Mouse (Mus musculus) MEL (cell line): Measurements from ENCODE around the gene Osbp2. TPM values are rescaled to one million over a fixed set of nuclear protein-coding genes. Genes with fewer than 3 reads are reported as not detected.

Experiments
- DNase-seq: peaks from one replicate; pipeline ENCODE4 v3.0.0; 2011; ENCODE audit warnings: low read depth, low spot score
- H3K27ac ChIP-seq: 2 replicates; pipeline ENCODE4 v1.5.1; 2012; ENCODE audit warnings: low read depth, mild to moderate bottlenecking, control low read depth, low read length, moderate library complexity; ENCODE audit not compliant: control insufficient read depth
- H3K27me3 ChIP-seq, 2 experiments: fragments of 150-350 bp in 1 of 2; sonication (generic) in 1 of 2; 2 replicates each; pipeline ENCODE4 v1.6.1; 2012; ENCODE audit warnings: low read length in 2 of 2, mild to moderate bottlenecking in 2 of 2, improper control_type of control experiment in 1 of 2, moderate library complexity in 1 of 2; ENCODE audit not compliant: insufficient read depth in 2 of 2, control insufficient read depth in 1 of 2
- H3K36me3 ChIP-seq, 2 experiments: 2 replicates each; pipeline ENCODE4 v1.6.1; 2012 to 2014; ENCODE audit warnings: low read length in 2 of 2, improper control_type of control experiment in 1 of 2, inconsistent platforms in 1 of 2, mild to moderate bottlenecking in 1 of 2; ENCODE audit not compliant: insufficient read depth in 2 of 2, control insufficient read depth in 1 of 2
- H3K4me1 ChIP-seq, 2 experiments: fragments of 150-350 bp in 1 of 2; sonication (generic) in 1 of 2; 2 replicates each; pipeline ENCODE4 v1.6.1; 2012; ENCODE audit warnings: low read length in 2 of 2, improper control_type of control experiment in 1 of 2, mild to moderate bottlenecking in 1 of 2; ENCODE audit not compliant: insufficient read depth in 2 of 2, control insufficient read depth in 1 of 2
- H3K4me3 ChIP-seq, 2 experiments: fragments of 150-350 bp in 1 of 2; sonication (generic) in 1 of 2; 2 replicates each; pipeline ENCODE4 v1.5.1; 2012; ENCODE audit warnings: low read depth in 2 of 2, low read length in 2 of 2, mild to moderate bottlenecking in 2 of 2, moderate library complexity in 2 of 2, control low read depth in 1 of 2, improper control_type of control experiment in 1 of 2; ENCODE audit not compliant: control insufficient read depth in 1 of 2, insufficient read depth in 1 of 2
- H3K79me2 ChIP-seq: 2 replicates; pipeline ENCODE4 v1.6.1; 2012; ENCODE audit warnings: mild to moderate bottlenecking, low read length, moderate library complexity; ENCODE audit not compliant: control insufficient read depth, poor library complexity, insufficient read depth
- H3K9ac ChIP-seq: 2 replicates; pipeline ENCODE4 v1.6.1; 2012; ENCODE audit warnings: low read depth, mild to moderate bottlenecking, control low read depth, low read length, moderate library complexity; ENCODE audit not compliant: control insufficient read depth, poor library complexity, severe bottlenecking
- H3K9me3 ChIP-seq: fragments of 150-350 bp; sonication (generic); replicated peaks from 2 replicates; pipeline ENCODE4 v1.6.1; 2012; ENCODE audit warnings: mild to moderate bottlenecking, low read length, improper control_type of control experiment, moderate library complexity; ENCODE audit not compliant: insufficient read depth
- CTCF ChIP-seq, 3 experiments: IDR thresholded peaks in 2 of 3; conservative IDR thresholded peaks in 1 of 3; 2 replicates each; pipeline ENCODE4 v1.5.1; 2011 to 2012; ENCODE audit warnings: low read length in 3 of 3, low read depth in 2 of 3, mild to moderate bottlenecking in 2 of 3, improper control_type of control experiment in 1 of 3, inconsistent platforms in 1 of 3, mixed read lengths in 1 of 3, moderate library complexity in 1 of 3; ENCODE audit not compliant: control insufficient read depth in 1 of 3, insufficient read depth in 1 of 3, poor library complexity in 1 of 3, severe bottlenecking in 1 of 3
- E2F4 ChIP-seq: IDR thresholded peaks from 2 replicates; pipeline ENCODE4 v1.6.1; 2011; ENCODE audit warnings: low read depth, low read length, improper control_type of control experiment, borderline replicate concordance
- EP300 ChIP-seq, 2 experiments: IDR thresholded peaks; 2 replicates each; pipeline ENCODE4 v1.6.1; 2011; ENCODE audit warnings: improper control_type of control experiment in 2 of 2, low read length in 2 of 2, low read depth in 1 of 2, mild to moderate bottlenecking in 1 of 2
- ETS1 ChIP-seq: IDR thresholded peaks from 2 replicates; pipeline ENCODE4 v1.6.1; 2012; ENCODE audit warnings: low read depth, mild to moderate bottlenecking, inconsistent platforms, low read length, improper control_type of control experiment, moderate library complexity
- GABPA ChIP-seq: IDR thresholded peaks from 2 replicates; pipeline ENCODE4 v1.6.1; 2012; ENCODE audit warnings: low read depth, mild to moderate bottlenecking, inconsistent platforms, low read length, improper control_type of control experiment, moderate library complexity
- GATA1 ChIP-seq: IDR thresholded peaks from 2 replicates; pipeline ENCODE4 v1.6.1; 2011; ENCODE audit warnings: low read depth, low read length, improper control_type of control experiment
- HCFC1 ChIP-seq: IDR thresholded peaks from 2 replicates; pipeline ENCODE4 v1.6.1; 2012; ENCODE audit warnings: low read depth, mild to moderate bottlenecking, inconsistent platforms, low read length, improper control_type of control experiment, moderate library complexity
- KAT2A ChIP-seq: conservative IDR thresholded peaks from 2 replicates; pipeline ENCODE4 v1.6.1; 2012; ENCODE audit warnings: low read depth, low read length, improper control_type of control experiment, inconsistent platforms
- MAX ChIP-seq: IDR thresholded peaks from 2 replicates; pipeline ENCODE4 v1.6.1; 2011; ENCODE audit warnings: low read length, improper control_type of control experiment
- MAZ ChIP-seq: IDR thresholded peaks from 2 replicates; pipeline ENCODE4 v1.6.1; 2012; ENCODE audit warnings: low read depth, mild to moderate bottlenecking, inconsistent platforms, low read length, improper control_type of control experiment
- MXI1 ChIP-seq: IDR thresholded peaks from 2 replicates; pipeline ENCODE4 v1.6.1; 2011; ENCODE audit warnings: mild to moderate bottlenecking, low read depth, low read length, improper control_type of control experiment
- MYC ChIP-seq: IDR thresholded peaks from 2 replicates; pipeline ENCODE4 v1.6.1; 2011; ENCODE audit warnings: low read depth, mild to moderate bottlenecking, low read length, improper control_type of control experiment, moderate library complexity
- NELFE ChIP-seq: IDR thresholded peaks from 2 replicates; pipeline ENCODE4 v1.6.1; 2011; ENCODE audit warnings: low read depth, low read length, improper control_type of control experiment
- NRF1 ChIP-seq: IDR thresholded peaks from 2 replicates; pipeline ENCODE4 v1.6.1; 2014; ENCODE audit warnings: low read depth, mild to moderate bottlenecking, inconsistent platforms, low read length, improper control_type of control experiment, moderate library complexity; ENCODE audit not compliant: poor library complexity, insufficient read depth, severe bottlenecking
- POLR2AphosphoS5 ChIP-seq: IDR thresholded peaks from 2 replicates; pipeline ENCODE4 v1.6.1; 2012; ENCODE audit warnings: low read depth, borderline replicate concordance, mild to moderate bottlenecking, inconsistent platforms, low read length, moderate library complexity, mixed read lengths
- RAD21 ChIP-seq: IDR thresholded peaks from 2 replicates; pipeline ENCODE4 v1.6.1; 2011; ENCODE audit warnings: mild to moderate bottlenecking, low read depth, low read length, improper control_type of control experiment
- SMC3 ChIP-seq: IDR thresholded peaks from 2 replicates; pipeline ENCODE4 v1.6.1; 2011; ENCODE audit warnings: low read depth, low read length, improper control_type of control experiment
- TAL1 ChIP-seq: IDR thresholded peaks from 2 replicates; pipeline ENCODE4 v1.6.1; 2012; ENCODE audit warnings: mild to moderate bottlenecking, inconsistent platforms, low read length, moderate library complexity, mixed read lengths
- TBP ChIP-seq: IDR thresholded peaks from 2 replicates; pipeline ENCODE4 v1.8.0; 2011; ENCODE audit warnings: low read depth, low read length, improper control_type of control experiment
- TCF12 ChIP-seq: IDR thresholded peaks from 2 replicates; pipeline ENCODE4 v1.6.1; 2014; ENCODE audit warnings: low read depth, mild to moderate bottlenecking, inconsistent platforms, low read length, improper control_type of control experiment, moderate library complexity
- UBTF ChIP-seq: IDR thresholded peaks from 2 replicates; pipeline ENCODE4 v1.6.1; 2012; ENCODE audit warnings: low read depth, mild to moderate bottlenecking, inconsistent platforms, low read length, improper control_type of control experiment, moderate library complexity, borderline replicate concordance; ENCODE audit not compliant: insufficient read depth
- USF1 ChIP-seq: IDR thresholded peaks from 2 replicates; pipeline ENCODE4 v1.6.1; 2014; ENCODE audit warnings: low read depth, mild to moderate bottlenecking, inconsistent platforms, low read length, improper control_type of control experiment, moderate library complexity
- ZC3H11A ChIP-seq: IDR thresholded peaks from 2 replicates; pipeline ENCODE4 v1.6.1; 2012; ENCODE audit warnings: low read depth, mild to moderate bottlenecking, inconsistent platforms, low read length, improper control_type of control experiment
- ZKSCAN1 ChIP-seq: IDR thresholded peaks from 2 replicates; pipeline ENCODE4 v1.6.1; 2012; ENCODE audit warnings: low read depth, mild to moderate bottlenecking, inconsistent platforms, low read length, improper control_type of control experiment, moderate library complexity
- ZMIZ1 ChIP-seq: IDR thresholded peaks from 2 replicates; pipeline ENCODE4 v1.6.1; 2012; ENCODE audit warnings: low read depth, mild to moderate bottlenecking, inconsistent platforms, low read length, improper control_type of control experiment, moderate library complexity
- polyA plus RNA-seq, 2 experiments: library from polyadenylated mRNA; stranded (reverse) in 1 of 2; unstranded in 1 of 2; fragments of >175 nt in 1 of 2; fragments of >200 nt in 1 of 2; gene quantifications; 2 replicates each; pipeline versions ENCODE4 v1.2.1 to v1.2.4; 2012; ENCODE audit warnings: low replicate concordance in 2 of 2, low read depth in 1 of 2; ENCODE audit not compliant: insufficient read length in 2 of 2, insufficient read depth in 1 of 2, missing spikeins in 1 of 2
- total RNA-seq: library from RNA; depleted of rRNA; stranded (reverse); fragments of 300-350 nt; gene quantifications from 2 replicates; pipeline ENCODE4 v1.2.3, GENCODE M21; 2012

The Osbp2 gene
- total and polyA plus RNA-seq, 3 experiments = 0.04 TPM; not detected in 2

DNA sequence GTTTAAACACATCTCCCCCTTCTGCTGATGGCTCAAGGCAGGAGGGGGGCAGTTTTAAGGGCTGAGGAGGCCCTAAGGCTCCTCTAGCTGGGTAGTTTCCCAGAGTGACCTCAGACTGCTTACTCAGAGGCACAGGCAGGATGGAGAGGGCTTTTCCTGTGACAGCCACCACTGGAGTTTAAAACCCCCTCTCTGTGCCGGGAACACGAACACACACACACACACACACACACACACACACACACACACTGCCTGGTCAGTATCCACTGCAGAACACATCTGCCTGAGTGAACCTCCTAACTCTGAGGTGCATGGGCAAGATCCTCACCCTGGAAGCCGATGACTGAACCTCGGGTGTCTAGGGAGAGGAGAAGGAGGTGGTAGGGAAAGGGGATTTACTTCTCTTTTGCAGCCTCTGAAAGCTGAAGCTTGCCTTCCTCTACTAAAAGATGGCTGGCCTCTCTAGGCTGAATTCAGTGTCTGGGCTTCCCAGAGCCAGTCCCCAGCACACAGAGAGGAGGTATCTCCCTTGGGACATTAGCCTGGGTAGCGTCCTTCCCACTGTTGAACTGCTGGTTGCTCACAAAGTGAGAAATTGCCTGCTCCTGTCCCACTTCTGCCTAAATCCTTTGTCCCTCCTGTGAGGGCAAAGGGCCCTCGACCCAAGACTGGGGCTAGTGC lies 89.8 kb downstream of the Osbp2 start:
- H3K4me3 ChIP-seq = no peak overlapping the region
- H3K9me3 ChIP-seq = no peaks in the 10 kb centered on the region
- no peak for DNase-seq
- no peaks in the 10 kb centered on the region for H3K36me3 ChIP-seq
- no peaks in the 10 kb centered on the region for H3K4me1 ChIP-seq
- no peak overlapping the region for H3K27ac ChIP-seq
- H3K9ac ChIP-seq = no peak overlapping the region
- 0 out of 4 replicates have a peak, but pooled peaks cover 0 to 2% of the 10 kb centered on the region in 2 experiments for H3K27me3 ChIP-seq
- no peak for TF ChIP-seq EP300 (IDR thresholded peaks at IDR 0.05; ENCODE audit: low read depth in 1 of 2, low read length in 2 of 2)
- TF ChIP-seq MAX = no peak
- TF ChIP-seq KAT2A = no peak
- TF ChIP-seq ZMIZ1 = no peak
- TF ChIP-seq NRF1 = no peak
- TF ChIP-seq USF1 = no peak
- no peak for TF ChIP-seq HCFC1
- TF ChIP-seq GABPA = no peak
- no peak for TF ChIP-seq SMC3
- TF ChIP-seq TCF12 = no peak
- H3K79me2 ChIP-seq = no peaks in the 10 kb centered on the region

DNA sequence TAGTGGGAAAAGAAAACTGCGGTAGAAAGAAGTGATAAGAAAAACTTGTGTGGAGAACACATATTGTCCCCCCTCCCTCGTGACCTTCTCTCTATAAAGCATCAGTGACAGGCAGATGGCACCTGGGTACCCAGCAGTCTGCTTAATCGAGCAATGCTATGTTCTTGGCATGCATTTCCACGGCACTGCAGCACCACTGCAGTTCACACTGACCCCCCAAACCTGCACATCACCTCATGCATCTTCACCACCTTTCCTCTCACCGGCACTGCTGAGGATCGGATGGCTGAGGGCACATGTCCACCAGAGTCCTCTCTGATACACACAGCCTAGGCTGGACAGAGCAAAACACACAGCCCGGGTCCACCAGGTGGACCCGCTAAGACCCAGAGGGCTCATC lies 90.6 kb downstream of the Osbp2 start:
- H3K27ac ChIP-seq = no peak overlapping the region

GRCm38 (mm10) chr11:3771348-3771747 lies 92.4 kb downstream of the Osbp2 start:
- no peaks in the 10 kb centered on the region for H3K9me3 ChIP-seq
- H3K4me3 ChIP-seq = no peak overlapping the region
- TF ChIP-seq E2F4 (no peak), TAL1 (no peak), RAD21 (peak; percentile 22; the same call in 1 of the 2 replicates), ETS1 (no peak), CTCF (IDR thresholded peaks at IDR 0.05 in 2 of 3, conservative IDR thresholded peaks at IDR 0.05 in 1 of 3; ENCODE audit: control insufficient read depth in 1 of 3, insufficient read depth in 1 of 3, low read depth in 2 of 3, low read length in 3 of 3, poor library complexity in 1 of 3, severe bottlenecking in 1 of 3) (peak; percentile 79 to 83 (median 79)), MYC (no peak), NELFE (no peak), MXI1 (no peak), MAX (no peak), SMC3 (peak; percentile 66), ZKSCAN1 (no peak), POLR2AphosphoS5 (no peak), GATA1 (no peak), USF1 (no peak), ZC3H11A (no peak), TCF12 (no peak), TBP (no peak), GABPA (no peak), MAZ (no peak), UBTF (no peak)
- H3K9ac ChIP-seq = no peak overlapping the region
- DNase-seq = peak; percentile 69
- H3K36me3 ChIP-seq = no peaks in the 10 kb centered on the region
- H3K4me1 ChIP-seq = no peaks in the 10 kb centered on the region
- no peak overlapping the region for H3K27ac ChIP-seq
- no peaks in the 10 kb centered on the region for H3K79me2 ChIP-seq
- H3K27me3 ChIP-seq = 0 out of 4 replicates have a peak, but pooled peaks cover 0 to 2% of the 10 kb centered on the region in 2 experiments

More for the DNA sequence above, 90.6 kb downstream of the Osbp2 start:
- Histone ChIP-seq H3K9me3 (no peaks in the 10 kb centered on the region), H3K27me3 (0 out of 4 replicates have a peak, but pooled peaks cover 0 to 2% of the 10 kb centered on the region in 2 experiments), H3K9ac (no peak overlapping the region), H3K36me3 (no peaks in the 10 kb centered on the region), H3K4me3 (no peak overlapping the region), H3K79me2 (no peaks in the 10 kb centered on the region), H3K4me1 (no peaks in the 10 kb centered on the region)
- TF ChIP-seq TAL1 = no peak
- DNase-seq = no peak
